Mouse (Mus musculus) hindlimb bud, embryonic 11.5 days (tissue): ENCODE measurements around the gene Gm40460.
"Not testable (repeated sequence)": the region's sequence is repeated elsewhere in the genome, so short reads cannot be mapped to it uniquely, and the experiment has no call there.

Source experiments
- DNase-seq: peaks from one replicate; pipeline ENCODE4 v3.0.0-alpha.2; 2012; ENCODE audit warnings: low read depth, low spot score; ENCODE audit errors: extremely low spot score

Gm40460 gene

GRCm38 (mm10) chr7:142240978-142241377 lies at the start of gene Gm40460:
Gm40460 (minus strand) TSS chr7:142241078.
- no peak for DNase-seq

GRCm38 (mm10) chr7:142285910-142286612 lies 45.2 kb upstream of the Gm40460 start:
- not testable (repeated sequence) for DNase-seq

GRCm38 (mm10) chr7:142285130-142285835 lies 44.4 kb upstream of the Gm40460 start:
- peak; percentile 53 for DNase-seq

- peak; percentile 97 for DNase-seq
Measured at GRCm38 (mm10) chr7:142284615-142285080, 43.8 kb upstream of the Gm40460 start.

- DNase-seq, result peak; percentile 33
Measured at GRCm38 (mm10) chr7:142284023-142284591, 43.2 kb upstream of the Gm40460 start.

- not testable (repeated sequence) for DNase-seq
Measured at GRCm38 (mm10) chr7:142282847-142283246, 42.0 kb upstream of the Gm40460 start.

GRCm38 (mm10) chr7:142279291-142279690 lies 38.4 kb upstream of the Gm40460 start:
- not testable (repeated sequence) for DNase-seq

- not testable (repeated sequence) for DNase-seq
Measured at GRCm38 (mm10) chr7:142278183-142278582, 37.3 kb upstream of the Gm40460 start.

- not testable (repeated sequence) for DNase-seq
Measured at GRCm38 (mm10) chr7:142274263-142274662, 33.4 kb upstream of the Gm40460 start, which contains the start of gene Gm4559. Gm4559 (minus strand) TSS chr7:142274363.

- DNase-seq, result not testable (repeated sequence)
Measured at GRCm38 (mm10) chr7:142258254-142258653, 17.4 kb upstream of the Gm40460 start, which contains the start of gene Gm2431. Gm2431 (minus strand) TSS chr7:142258354.

- DNase-seq, result no peak
Measured at GRCm38 (mm10) chr7:142255517-142255916, 14.6 kb upstream of the Gm40460 start.

- peak; percentile 12 for DNase-seq
Measured at GRCm38 (mm10) chr7:142249824-142250223, 8.9 kb upstream of the Gm40460 start.

- DNase-seq, result no peak
Measured at GRCm38 (mm10) chr7:142231540-142231939, 9.3 kb downstream of the Gm40460 start.

GRCm38 (mm10) chr7:142229871-142230270 lies 11.0 kb downstream of the Gm40460 start, which contains the start of gene Krtap5-5:
Krtap5-5 (minus strand) TSS chr7:142229971.
- DNase-seq, result not testable (repeated sequence)

GRCm38 (mm10) chr7:142224518-142224917 lies 16.4 kb downstream of the Gm40460 start:
- DNase-seq, result no peak

GRCm38 (mm10) chr7:142212136-142212535 lies 28.7 kb downstream of the Gm40460 start:
- not testable (repeated sequence) for DNase-seq

GRCm38 (mm10) chr7:142211559-142211958 lies 29.3 kb downstream of the Gm40460 start, which contains the start of gene Gm7579:
Gm7579 (plus strand) TSS chr7:142211859.
- no peak for DNase-seq

- not testable (repeated sequence) for DNase-seq
Measured at GRCm38 (mm10) chr7:142206891-142207290, 34.0 kb downstream of the Gm40460 start.

GRCm38 (mm10) chr7:142205488-142205887 lies 35.4 kb downstream of the Gm40460 start:
- no peak for DNase-seq

- no peak for DNase-seq
Measured at GRCm38 (mm10) chr7:142201064-142201463, 39.8 kb downstream of the Gm40460 start, which contains the start of gene Krtap5-3. Krtap5-3 (plus strand) TSS chr7:142201364.

GRCm38 (mm10) chr7:142198748-142199147 lies 42.1 kb downstream of the Gm40460 start:
- DNase-seq, result no peak
